Mouse (Mus musculus) monocyte, adult 5-6 weeks (primary cell): ENCODE data around the gene Tmem130. TPM values are rescaled to one million over a fixed set of nuclear protein-coding genes. Genes with fewer than 3 reads are reported as not detected.
"Not testable (repeated sequence)": the region's sequence is repeated elsewhere in the genome, so short reads cannot be mapped to it uniquely, and the experiment has no call there.

Experiments used
- ATAC-seq: fragments of 153-309, 156-312 bp; replicated peaks from 2 replicates; pipeline ENCODE4 v1.8.0; 2017; ENCODE audit warnings: mild to moderate bottlenecking; ENCODE audit not compliant: low TSS enrichment, insufficient number of reproducible peaks, severe bottlenecking, poor library complexity, low FRiP score
- total RNA-seq: library from RNA; stranded (forward); fragments of 200-1000, 200-491, 200-594 nt; gene quantifications from 3 replicates; pipeline ENCODE4 v1.2.3, GENCODE M21; 2017

The Tmem130 gene
- not detected in 3 replicates for total RNA-seq

- ATAC-seq = no peak
These were observed at the start of gene Tmem130 for GRCm38 (mm10) chr5:144761161-144761868. Gene Tmem130, minus strand, starts transcription at chr5:144761818.

GRCm38 (mm10) chr5:144806931-144807330 is 45.3 kb upstream of the Tmem130 start:
- ATAC-seq = no peak

- no peak for ATAC-seq
These were observed 42.6 kb upstream of the Tmem130 start for GRCm38 (mm10) chr5:144804181-144804580.

GRCm38 (mm10) chr5:144803066-144803465 is 41.4 kb upstream of the Tmem130 start:
- no peak for ATAC-seq

GRCm38 (mm10) chr5:144797116-144797515 is 35.5 kb upstream of the Tmem130 start:
- no peak for ATAC-seq

GRCm38 (mm10) chr5:144794687-144795086 is 33.1 kb upstream of the Tmem130 start:
- ATAC-seq = no peak

- ATAC-seq = no peak
These were observed 31.8 kb upstream of the Tmem130 start for GRCm38 (mm10) chr5:144793374-144793773.

GRCm38 (mm10) chr5:144786464-144786863 is 24.8 kb upstream of the Tmem130 start:
- no peak for ATAC-seq

- ATAC-seq = no peak
These were observed 19.0 kb upstream of the Tmem130 start for GRCm38 (mm10) chr5:144780654-144781053.

- ATAC-seq = no peak
These were observed 11.6 kb upstream of the Tmem130 start for GRCm38 (mm10) chr5:144773231-144773630.

- ATAC-seq = no peak
These were observed 7.5 kb upstream of the Tmem130 start for GRCm38 (mm10) chr5:144769067-144769482.

- peak; percentile 53 for ATAC-seq
These were observed 6.6 kb upstream of the Tmem130 start for GRCm38 (mm10) chr5:144767911-144768841.

GRCm38 (mm10) chr5:144767106-144767798 is 5.6 kb upstream of the Tmem130 start, which contains the start of gene Trrap:
Gene Trrap, plus strand, starts transcription at chr5:144767732.
- not testable (repeated sequence) for ATAC-seq

- ATAC-seq = no peak
These were observed 5.0 kb upstream of the Tmem130 start for GRCm38 (mm10) chr5:144766646-144767045.

- ATAC-seq = no peak
These were observed 4.4 kb upstream of the Tmem130 start for GRCm38 (mm10) chr5:144766026-144766425.

- no peak for ATAC-seq
These were observed 3.2 kb downstream of the Tmem130 start for GRCm38 (mm10) chr5:144758422-144758821.

GRCm38 (mm10) chr5:144757402-144757801 is 4.2 kb downstream of the Tmem130 start:
- ATAC-seq = no peak

GRCm38 (mm10) chr5:144755191-144755590 is 6.4 kb downstream of the Tmem130 start:
- no peak for ATAC-seq

GRCm38 (mm10) chr5:144753041-144753440 is 8.6 kb downstream of the Tmem130 start:
- ATAC-seq = peak; percentile 59
